Mouse (Mus musculus): ENCODE measurements around the gene Gm10273. TPM values are rescaled to one million over a fixed set of nuclear protein-coding genes. Genes with fewer than 3 reads are reported as not detected.

Gene Gm10273
- total and polyA plus RNA-seq, 3 experiments: 19.6 to 220 (median 29.6) TPM

GRCm38 (mm10) chr10:59389652-59390051, 5.8 kb upstream of the Gm10273 start:
- Histone ChIP-seq H3K27ac (ENCODE audit: insufficient read depth, low read depth) (no peak overlapping the region), H3K36me3 (replicated peaks in 1 of 2; ENCODE audit: control insufficient read depth in 1 of 2, insufficient read depth in 1 of 2, low read length in 1 of 2) (no peaks in the 10 kb centered on the region), H3K4me1 (ENCODE audit: control insufficient read depth in 1 of 2, insufficient read depth in 2 of 2) (no peaks in the 10 kb centered on the region), H3K9me3 (replicated peaks; ENCODE audit: low read length) (peaks cover 5% of the 10 kb centered on the region), H3K4me3 (replicated peaks in 1 of 3; ENCODE audit: low read depth in 2 of 3, low read length in 2 of 3, poor library complexity in 1 of 3) (no peak overlapping the region), H3K9ac (ENCODE audit: insufficient read depth, low read depth) (no peak overlapping the region), H3K4me2 (ENCODE audit: insufficient read depth, low read depth, poor library complexity, severe bottlenecking) (no peak overlapping the region), H3K27me3 (replicated peaks) (no peaks in the 10 kb centered on the region), H3K79me2 (replicated peaks; ENCODE audit: control insufficient read depth, extremely low read depth, insufficient read depth, poor library complexity, severe bottlenecking) (no peaks in the 10 kb centered on the region)
- no peak for DNase-seq (ENCODE audit: extremely low read depth)
- TF ChIP-seq POLR2A (IDR thresholded peaks at IDR 0.05; ENCODE audit: low read depth, low read length): no peak
- TF ChIP-seq ZMIZ1 (IDR thresholded peaks at IDR 0.05; ENCODE audit: low read depth, low read length): no peak
- TF ChIP-seq CHD1 (IDR thresholded peaks at IDR 0.05; ENCODE audit: low read depth, low read length): no peak
- TF ChIP-seq EP300 (IDR thresholded peaks at IDR 0.05; ENCODE audit: low read length): no peak
- TF ChIP-seq KAT2A (IDR thresholded peaks at IDR 0.05; ENCODE audit: insufficient replicate concordance, low read length): no peak
- TF ChIP-seq NELFE (IDR thresholded peaks at IDR 0.05; ENCODE audit: low read depth, low read length): no peak
- TF ChIP-seq TBP (conservative IDR thresholded peaks at IDR 0.05; ENCODE audit: low read depth, low read length): no peak
- no peak for TF ChIP-seq USF2 (conservative IDR thresholded peaks at IDR 0.05; ENCODE audit: low read depth, low read length)
- dilution Hi-C loops (cut with MboI; ENCODE audit: extremely low pct_ligation_motif_present, extremely low pct_unique_long_range_greater_than_20kb, low sequenced_read_pairs): no loop called here
- in situ Hi-C loops (cut with MboI; ENCODE audit: low pct_ligation_motif_present, low pct_unique_long_range_greater_than_20kb, low sequenced_read_pairs): no loop called here

DNA sequence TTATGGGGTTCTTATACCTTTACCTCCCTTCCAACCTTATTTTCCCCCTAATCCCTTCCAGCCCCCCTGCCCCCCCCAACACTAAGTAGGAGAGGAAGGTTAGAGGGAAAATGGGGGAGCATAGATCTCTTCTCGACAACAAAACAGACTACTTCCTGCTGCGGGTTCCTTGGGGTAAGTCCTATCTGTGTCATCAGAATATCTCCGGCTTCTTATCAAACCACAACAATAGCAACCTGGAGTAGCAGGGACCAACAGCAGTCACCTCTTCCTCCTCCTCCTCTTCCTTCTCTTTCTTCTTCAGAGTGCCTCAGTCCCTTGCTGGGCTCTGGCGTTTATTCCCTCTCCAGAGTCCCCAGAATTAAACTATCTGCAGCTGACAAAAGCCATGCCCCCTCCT, 3.5 kb upstream of the Gm10273 start:
- no peak for TF ChIP-seq NRF1 (IDR thresholded peaks at IDR 0.05; ENCODE audit: low read depth, low read length)
- no peak for TF ChIP-seq CHD1 (IDR thresholded peaks at IDR 0.05; ENCODE audit: low read depth, low read length)
- TF ChIP-seq TCF12 (IDR thresholded peaks at IDR 0.05; ENCODE audit: low read depth, low read length): no peak
- TF ChIP-seq BHLHE40 (IDR thresholded peaks at IDR 0.05; ENCODE audit: low read depth, low read length): no peak
- TF ChIP-seq RAD21 (IDR thresholded peaks at IDR 0.05; ENCODE audit: low read depth, low read length): no peak
- no peak for TF ChIP-seq IRF4 (IDR thresholded peaks at IDR 0.05; ENCODE audit: low read depth, low read length)
- TF ChIP-seq USF2 (conservative IDR thresholded peaks at IDR 0.05; ENCODE audit: low read depth, low read length): no peak
- TF ChIP-seq HCFC1 (IDR thresholded peaks at IDR 0.05; ENCODE audit: low read depth, low read length): no peak
- TF ChIP-seq JUND (conservative IDR thresholded peaks at IDR 0.05; ENCODE audit: low read depth, low read length): no peak
- TF ChIP-seq ZMIZ1 (IDR thresholded peaks at IDR 0.05; ENCODE audit: low read depth, low read length): no peak
- Histone ChIP-seq H3K36me3 (replicated peaks in 1 of 2; ENCODE audit: control insufficient read depth in 1 of 2, insufficient read depth in 1 of 2, low read length in 1 of 2) (no peaks in the 10 kb centered on the region), H3K79me2 (replicated peaks; ENCODE audit: control insufficient read depth, extremely low read depth, insufficient read depth, poor library complexity, severe bottlenecking) (no peaks in the 10 kb centered on the region), H3K9ac (ENCODE audit: insufficient read depth, low read depth) (no peak overlapping the region), H3K4me2 (ENCODE audit: insufficient read depth, low read depth, poor library complexity, severe bottlenecking) (no peak overlapping the region), H3K9me3 (replicated peaks; ENCODE audit: low read length) (peaks cover 5% of the 10 kb centered on the region), H3K27me3 (replicated peaks) (no peaks in the 10 kb centered on the region), H3K4me3 (replicated peaks in 1 of 3; ENCODE audit: low read depth in 2 of 3, low read length in 2 of 3, poor library complexity in 1 of 3) (no peak overlapping the region), H3K27ac (ENCODE audit: insufficient read depth, low read depth) (no peak overlapping the region), H3K4me1 (ENCODE audit: control insufficient read depth in 1 of 2, insufficient read depth in 2 of 2) (no peaks in the 10 kb centered on the region)
- in situ Hi-C loops (cut with MboI; ENCODE audit: low pct_ligation_motif_present, low pct_unique_long_range_greater_than_20kb, low sequenced_read_pairs) (no loop called here), dilution Hi-C loops (cut with MboI; ENCODE audit: extremely low pct_ligation_motif_present, extremely low pct_unique_long_range_greater_than_20kb, low sequenced_read_pairs) (no loop called here)
- no peak for DNase-seq (ENCODE audit: extremely low read depth)

Data from CH12.LX (cell line).